Mouse (Mus musculus): Measurements from ENCODE around the gene Stard13. TPM values are rescaled to one million over a fixed set of nuclear protein-coding genes. Genes with fewer than 3 reads are reported as not detected.

Stard13 gene
- polyA plus RNA-seq, 1 experiment from 2014 or later: 1.0 TPM

DNA sequence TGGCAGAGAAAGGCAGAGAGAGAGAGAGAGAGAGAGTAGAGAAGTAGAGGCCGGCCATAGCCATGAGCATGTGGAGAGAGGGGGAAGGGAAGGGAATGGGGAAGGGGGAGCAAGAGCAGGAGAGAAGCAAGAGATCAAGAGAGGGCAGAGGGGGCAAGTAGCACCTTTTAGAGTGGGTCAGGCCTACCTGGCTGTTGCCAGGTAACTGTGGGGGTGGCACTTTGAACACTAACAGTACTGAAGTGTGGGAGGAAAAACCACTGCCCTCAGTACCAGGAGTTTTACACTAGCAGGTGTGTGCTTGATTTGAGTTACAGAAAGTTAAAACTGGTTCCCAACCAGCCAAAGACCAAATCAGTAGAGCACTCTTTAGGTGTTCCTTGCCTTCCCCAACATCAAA is 78.4 kb downstream of the Stard13 start:
- Histone ChIP-seq H3K36me3 (replicated peaks) (no peaks in the 10 kb centered on the region), H3K4me2 (no peak overlapping the region), H3K27ac (replicated peaks) (no peak overlapping the region), H3K4me1 (replicated peaks) (peaks cover 9% of the 10 kb centered on the region), H3K9me3 (replicated peaks) (no peaks in the 10 kb centered on the region), H3K27me3 (no peaks in the 10 kb centered on the region), H3K9ac (no peak overlapping the region), H3K4me3 (replicated peaks) (no peak overlapping the region)
- no peak for ATAC-seq (ENCODE audit: insufficient read depth)
- WGBS (ENCODE audit: insufficient replicate concordance): 60% methylated on average over 1 of the region's 1 CpGs

DNA sequence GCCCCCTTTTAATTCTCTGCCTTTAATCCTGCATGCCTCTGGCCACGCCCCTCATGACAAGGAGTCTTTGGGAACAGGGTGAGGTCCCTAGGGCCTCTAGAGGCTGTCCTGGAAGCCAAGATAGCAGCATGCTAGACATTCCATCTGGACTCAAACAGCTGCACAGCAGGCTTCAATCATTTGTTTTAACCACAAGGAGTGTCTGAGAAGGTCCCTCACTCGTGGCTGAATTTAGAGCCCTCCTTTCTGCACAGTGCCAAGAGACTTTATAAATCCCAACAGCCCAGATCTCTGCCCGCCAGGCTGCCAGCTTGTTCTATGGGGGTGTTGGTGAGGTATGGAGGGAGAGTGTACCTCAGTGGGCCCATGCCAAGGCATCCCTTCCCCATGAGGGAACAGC is 78.9 kb downstream of the Stard13 start:
- H3K36me3 ChIP-seq (replicated peaks): no peaks in the 10 kb centered on the region
- H3K4me1 ChIP-seq (replicated peaks): peaks cover 9% of the 10 kb centered on the region
- ATAC-seq (ENCODE audit: insufficient read depth): no peak
- no peak overlapping the region for H3K27ac ChIP-seq (replicated peaks)
- no peaks in the 10 kb centered on the region for H3K27me3 ChIP-seq
- no peaks in the 10 kb centered on the region for H3K9me3 ChIP-seq (replicated peaks)
- WGBS (ENCODE audit: insufficient replicate concordance): 21% methylated on average over 3 of the region's 3 CpGs
- H3K4me3 ChIP-seq (replicated peaks): no peak overlapping the region
- no peak overlapping the region for H3K9ac ChIP-seq
- H3K4me2 ChIP-seq: no peak overlapping the region

DNA sequence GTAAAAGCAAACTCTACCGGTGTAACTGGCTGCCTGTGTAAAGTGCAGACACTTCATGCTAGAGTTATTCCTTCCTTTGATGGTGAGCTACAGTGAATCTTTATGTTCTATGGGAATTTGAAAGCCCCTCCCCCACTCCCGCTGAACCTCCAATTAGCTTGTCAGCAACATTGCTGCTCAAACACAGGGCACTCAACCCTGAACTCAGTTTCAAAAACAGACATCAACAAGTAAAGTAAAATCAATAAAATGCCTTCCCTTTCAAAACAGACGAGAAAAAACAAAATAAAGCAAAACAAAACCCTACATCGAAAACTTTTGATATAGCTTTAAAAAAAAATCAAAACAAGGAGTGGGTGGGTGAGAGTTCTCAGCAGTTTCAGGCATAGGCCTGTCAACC is 79.6 kb downstream of the Stard13 start:
- Histone ChIP-seq H3K27me3 (no peaks in the 10 kb centered on the region), H3K9me3 (replicated peaks) (no peaks in the 10 kb centered on the region), H3K9ac (no peak overlapping the region), H3K4me1 (replicated peaks) (peaks cover 9% of the 10 kb centered on the region), H3K4me2 (no peak overlapping the region), H3K27ac (replicated peaks) (no peak overlapping the region), H3K4me3 (replicated peaks) (no peak overlapping the region), H3K36me3 (replicated peaks) (no peaks in the 10 kb centered on the region)
- WGBS (ENCODE audit: insufficient replicate concordance): 54% methylated on average over 4 of the region's 4 CpGs
- ATAC-seq (ENCODE audit: insufficient read depth): no peak

DNA sequence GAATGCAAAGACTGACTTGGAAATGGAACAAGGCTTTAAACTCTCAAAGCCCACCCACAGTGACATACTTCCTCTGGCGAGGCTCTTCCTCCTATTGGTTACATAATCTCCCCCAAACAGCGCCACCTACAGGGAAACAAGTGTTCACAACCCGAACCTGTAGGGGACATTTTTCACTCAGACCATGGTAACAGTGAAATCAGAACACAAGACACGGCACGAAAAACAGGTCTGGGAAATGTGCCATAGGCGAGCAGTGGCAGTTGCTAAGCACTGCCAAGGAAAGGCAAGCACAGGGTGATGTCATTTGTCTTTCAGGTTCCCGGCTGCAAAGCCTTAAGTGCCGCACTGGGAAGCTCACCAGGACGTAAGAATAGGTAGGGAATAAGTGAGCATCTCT is 82.1 kb downstream of the Stard13 start:
- Histone ChIP-seq H3K4me1 (replicated peaks) (peaks cover 9% of the 10 kb centered on the region), H3K27ac (replicated peaks) (no peak overlapping the region), H3K4me2 (no peak overlapping the region), H3K36me3 (replicated peaks) (no peaks in the 10 kb centered on the region), H3K4me3 (replicated peaks) (no peak overlapping the region), H3K9ac (no peak overlapping the region), H3K9me3 (replicated peaks) (no peaks in the 10 kb centered on the region), H3K27me3 (no peaks in the 10 kb centered on the region)
- WGBS (ENCODE audit: insufficient replicate concordance): 68% methylated on average over 9 of the region's 9 CpGs
- ATAC-seq (ENCODE audit: insufficient read depth): no peak

DNA sequence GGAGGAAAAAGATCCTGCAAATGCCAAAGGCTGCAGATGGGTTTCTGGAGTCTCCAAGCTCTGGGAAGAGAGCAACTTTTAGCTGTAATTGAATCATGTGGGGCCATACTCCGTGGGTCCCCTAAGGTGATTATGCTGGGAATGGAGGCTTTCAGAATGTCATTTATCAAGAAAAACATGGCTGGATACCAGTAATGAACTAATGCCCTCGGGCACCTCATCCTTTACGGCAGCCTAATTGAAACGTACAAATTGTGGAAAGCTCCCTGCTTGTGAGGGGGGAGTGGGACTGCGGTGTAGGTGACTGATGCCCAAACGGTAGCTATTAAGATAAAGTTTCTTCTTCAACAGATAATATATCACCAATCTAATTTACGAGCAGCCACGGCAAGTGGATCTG is 84.1 kb downstream of the Stard13 start:
- ATAC-seq (ENCODE audit: insufficient read depth): no peak
- H3K4me3 ChIP-seq (replicated peaks): no peak overlapping the region
- H3K9me3 ChIP-seq (replicated peaks): no peaks in the 10 kb centered on the region
- peaks cover 4% of the 10 kb centered on the region; the same call in 1 of the 2 replicates for H3K4me1 ChIP-seq (replicated peaks)
- no peak overlapping the region for H3K4me2 ChIP-seq
- no peak overlapping the region for H3K27ac ChIP-seq (replicated peaks)
- no peaks in the 10 kb centered on the region for H3K27me3 ChIP-seq
- H3K9ac ChIP-seq: no peak overlapping the region
- H3K36me3 ChIP-seq (replicated peaks): no peaks in the 10 kb centered on the region
- 63% methylated on average over 8 of the region's 8 CpGs for WGBS (ENCODE audit: insufficient replicate concordance)

DNA sequence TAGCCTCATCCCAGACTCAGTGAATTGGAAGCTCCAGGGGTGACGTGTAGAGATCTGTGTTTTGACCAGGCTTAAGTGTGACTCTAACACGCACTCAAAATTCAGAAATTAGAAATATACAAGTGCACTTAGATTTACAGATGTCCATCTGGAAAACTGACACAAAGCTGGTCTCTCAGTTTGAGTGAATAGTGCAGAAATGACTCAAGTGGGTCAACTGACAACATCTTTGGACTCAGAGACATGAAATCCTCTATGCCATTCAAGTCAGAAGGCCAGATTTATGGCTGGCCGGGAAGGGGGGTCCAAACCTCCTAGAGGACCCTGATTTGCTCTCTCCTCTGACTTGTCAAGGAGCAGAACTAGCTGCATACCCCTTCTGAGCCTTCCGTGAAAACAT is 85.6 kb downstream of the Stard13 start:
- H3K27me3 ChIP-seq: no peaks in the 10 kb centered on the region
- H3K9me3 ChIP-seq (replicated peaks): no peaks in the 10 kb centered on the region
- H3K27ac ChIP-seq (replicated peaks): no peak overlapping the region
- no peak for ATAC-seq (ENCODE audit: insufficient read depth)
- H3K36me3 ChIP-seq (replicated peaks): no peaks in the 10 kb centered on the region
- no peak overlapping the region for H3K4me2 ChIP-seq
- H3K4me3 ChIP-seq (replicated peaks): no peak overlapping the region
- H3K4me1 ChIP-seq (replicated peaks): 0 out of 2 replicates have a peak, but pooled peaks cover under 1% of the 10 kb centered on the region
- no peak overlapping the region for H3K9ac ChIP-seq
- WGBS (ENCODE audit: insufficient replicate concordance): 56% methylated on average over 4 of the region's 4 CpGs

DNA sequence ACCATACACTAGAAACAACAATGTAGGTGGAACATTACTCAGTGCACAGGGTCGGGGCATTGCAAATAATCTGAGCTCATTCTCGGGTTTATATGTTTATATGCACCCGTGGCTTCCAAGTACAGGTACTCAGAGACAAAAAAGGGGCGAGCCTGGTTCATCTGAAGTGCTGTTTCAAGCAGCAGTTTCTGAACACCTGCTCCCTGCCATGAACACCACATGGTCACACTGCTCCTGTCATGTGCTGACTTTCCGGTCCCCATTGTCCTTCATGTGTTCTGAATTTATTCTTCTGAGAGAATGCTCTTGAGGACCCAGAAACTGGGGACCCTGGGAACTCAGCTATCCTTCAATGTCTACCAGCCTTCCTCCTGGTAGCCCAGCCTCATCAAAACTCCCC is 87.8 kb downstream of the Stard13 start:
- no peaks in the 10 kb centered on the region for H3K27me3 ChIP-seq
- H3K4me2 ChIP-seq: no peak overlapping the region
- H3K4me3 ChIP-seq (replicated peaks): no peak overlapping the region
- no peak overlapping the region for H3K27ac ChIP-seq (replicated peaks)
- no peak for ATAC-seq (ENCODE audit: insufficient read depth)
- no peak overlapping the region for H3K9ac ChIP-seq
- peaks cover 3% of the 10 kb centered on the region; the same call in 1 of the 2 replicates for H3K4me1 ChIP-seq (replicated peaks)
- H3K36me3 ChIP-seq (replicated peaks): no peaks in the 10 kb centered on the region
- WGBS (ENCODE audit: insufficient replicate concordance): 60% methylated on average over 5 of the region's 5 CpGs
- no peaks in the 10 kb centered on the region for H3K9me3 ChIP-seq (replicated peaks)

DNA sequence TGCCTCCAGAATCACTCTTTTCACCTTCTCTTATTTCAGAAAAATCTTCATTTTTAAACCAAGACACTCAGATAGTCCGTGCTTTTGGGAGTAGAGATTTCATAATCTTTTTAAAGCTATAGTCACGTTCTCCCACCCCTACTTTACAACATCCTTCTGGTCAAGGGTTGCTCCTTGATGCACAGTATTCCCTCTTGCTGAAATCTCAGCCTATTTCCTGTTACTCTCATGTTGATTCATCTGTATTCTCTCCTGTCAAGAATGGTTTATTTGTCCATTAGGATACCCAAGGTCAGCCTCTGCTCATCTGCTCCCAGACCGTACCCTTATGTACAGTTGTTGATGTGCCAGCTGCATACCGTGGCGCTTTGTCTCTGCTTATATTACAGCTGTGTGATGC is 89.7 kb downstream of the Stard13 start:
- no peak overlapping the region for H3K27ac ChIP-seq (replicated peaks)
- H3K9me3 ChIP-seq (replicated peaks): no peaks in the 10 kb centered on the region
- H3K27me3 ChIP-seq: no peaks in the 10 kb centered on the region
- 66% methylated on average over 5 of the region's 5 CpGs for WGBS (ENCODE audit: insufficient replicate concordance)
- no peak overlapping the region for H3K9ac ChIP-seq
- no peak overlapping the region for H3K4me3 ChIP-seq (replicated peaks)
- H3K4me1 ChIP-seq (replicated peaks): peaks cover 3% of the 10 kb centered on the region; the same call in 1 of the 2 replicates
- H3K36me3 ChIP-seq (replicated peaks): no peaks in the 10 kb centered on the region
- no peak for ATAC-seq (ENCODE audit: insufficient read depth)
- H3K4me2 ChIP-seq: no peak overlapping the region

DNA sequence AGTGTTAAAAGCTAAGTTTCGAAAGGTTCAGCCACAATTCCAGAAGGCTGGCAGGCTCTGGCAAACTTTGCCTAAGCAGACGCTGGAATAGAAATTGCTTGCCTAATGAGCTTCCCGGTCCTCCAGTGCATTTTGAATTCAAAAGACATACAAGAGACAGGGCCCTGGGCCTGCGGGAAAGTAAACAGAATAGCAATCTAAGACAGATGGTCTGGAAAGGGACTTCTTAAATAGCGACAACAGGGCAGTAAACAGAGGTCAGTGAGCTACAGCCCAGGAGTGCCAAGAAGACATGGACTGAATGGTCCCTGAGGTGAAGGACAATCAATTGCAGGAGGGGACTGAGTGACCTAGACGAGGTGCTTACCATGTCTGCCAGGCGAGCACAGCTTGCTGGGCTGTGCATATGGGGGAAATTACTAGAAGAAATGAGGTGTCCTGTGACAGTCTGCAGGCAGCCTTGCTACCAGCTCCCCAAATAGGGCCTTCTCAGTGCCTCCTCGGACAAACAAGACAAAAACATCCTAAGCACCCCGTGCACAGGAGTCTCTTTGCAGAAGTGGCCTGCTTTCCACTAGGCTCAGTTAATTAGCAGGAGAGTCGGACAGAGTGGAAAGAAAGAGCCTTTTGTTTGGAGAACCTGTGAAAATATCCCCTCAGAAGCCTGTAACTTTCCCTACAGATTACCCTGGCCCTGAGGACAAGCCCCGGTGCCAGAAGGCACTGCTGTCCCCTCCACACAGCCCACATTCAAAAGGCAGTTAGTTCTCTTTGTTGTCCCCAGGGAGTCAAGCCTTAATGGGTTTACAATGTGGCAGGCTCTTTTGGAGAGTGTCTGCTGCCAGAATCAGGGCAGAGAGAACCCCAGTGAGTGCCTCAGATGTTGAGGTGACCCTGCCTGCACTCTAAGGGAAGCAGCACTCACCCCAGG is 90.7 kb downstream of the Stard13 start:
- WGBS (ENCODE audit: insufficient replicate concordance): 41% methylated on average over 11 of the region's 11 CpGs
- H3K4me3 ChIP-seq (replicated peaks): no peak overlapping the region
- ATAC-seq (ENCODE audit: insufficient read depth): no peak
- peaks cover 3% of the 10 kb centered on the region; the same call in 1 of the 2 replicates for H3K4me1 ChIP-seq (replicated peaks)
- no peak overlapping the region for H3K9ac ChIP-seq
- no peak overlapping the region for H3K4me2 ChIP-seq
- no peaks in the 10 kb centered on the region for H3K27me3 ChIP-seq
- H3K36me3 ChIP-seq (replicated peaks): no peaks in the 10 kb centered on the region
- H3K27ac ChIP-seq (replicated peaks): peak overlapping the region; percentile 57
- H3K9me3 ChIP-seq (replicated peaks): no peaks in the 10 kb centered on the region

DNA sequence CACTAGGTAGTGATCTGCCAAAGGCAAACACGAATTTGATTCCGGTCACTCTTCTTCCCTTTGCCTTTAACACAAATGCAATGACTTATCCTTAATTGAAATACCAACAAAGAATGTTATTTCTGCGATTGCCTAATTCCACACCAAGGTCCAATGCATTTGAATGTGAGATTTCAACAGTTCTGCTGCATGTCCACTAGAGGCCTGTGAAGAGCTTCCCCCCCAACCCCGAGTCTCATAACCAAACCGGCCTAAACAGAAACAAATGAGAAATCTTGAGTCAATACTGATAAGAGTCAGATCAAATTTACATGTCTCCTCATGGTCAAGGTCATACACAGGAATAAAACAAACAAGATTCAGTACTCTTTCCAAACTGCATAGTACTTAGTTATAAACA is 91.4 kb downstream of the Stard13 start:
- H3K9me3 ChIP-seq (replicated peaks): no peaks in the 10 kb centered on the region
- peaks cover 3% of the 10 kb centered on the region; the same call in 1 of the 2 replicates for H3K4me1 ChIP-seq (replicated peaks)
- no peak overlapping the region for H3K4me2 ChIP-seq
- peak overlapping the region; percentile 57 for H3K27ac ChIP-seq (replicated peaks)
- WGBS (ENCODE audit: insufficient replicate concordance): 31% methylated on average over 5 of the region's 5 CpGs
- no peak overlapping the region for H3K9ac ChIP-seq
- peak; percentile 37; the same call in 1 of the 2 replicates for ATAC-seq (ENCODE audit: insufficient read depth)
- H3K27me3 ChIP-seq: no peaks in the 10 kb centered on the region
- no peak overlapping the region for H3K4me3 ChIP-seq (replicated peaks)
- no peaks in the 10 kb centered on the region for H3K36me3 ChIP-seq (replicated peaks)

DNA sequence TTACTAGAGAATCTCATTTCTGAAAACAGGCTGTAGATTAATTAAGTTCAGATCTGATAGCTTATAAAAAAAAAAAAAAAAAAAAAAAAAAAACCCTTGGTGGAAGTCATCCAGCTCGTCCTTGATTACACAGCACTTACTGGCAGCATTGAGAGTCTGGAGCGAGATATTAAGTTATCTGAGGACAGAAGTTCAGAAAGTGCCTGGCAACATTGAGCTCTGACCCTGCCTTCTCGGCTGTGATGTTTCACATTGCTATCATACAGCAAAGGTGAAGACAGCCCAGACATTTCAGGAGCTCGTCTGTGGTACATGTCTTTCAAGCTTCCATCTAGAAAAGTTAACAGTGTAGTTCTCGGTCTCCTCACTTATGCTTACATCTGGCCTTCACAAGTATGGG is 95.7 kb downstream of the Stard13 start:
- H3K4me1 ChIP-seq (replicated peaks): peaks cover 16% of the 10 kb centered on the region
- no peak overlapping the region for H3K27ac ChIP-seq (replicated peaks)
- H3K9ac ChIP-seq: no peak overlapping the region
- ATAC-seq (ENCODE audit: insufficient read depth): no peak
- no peak overlapping the region for H3K4me3 ChIP-seq (replicated peaks)
- H3K4me2 ChIP-seq: no peak overlapping the region
- H3K36me3 ChIP-seq (replicated peaks): no peaks in the 10 kb centered on the region
- H3K9me3 ChIP-seq (replicated peaks): no peaks in the 10 kb centered on the region
- H3K27me3 ChIP-seq: no peaks in the 10 kb centered on the region
- WGBS (ENCODE audit: insufficient replicate concordance): 39% methylated on average over 5 of the region's 5 CpGs

All from liver, embryonic 15.5 days (tissue).